Mouse (Mus musculus) brown adipose tissue, adult 24 weeks (tissue): ENCODE measurements around the gene Mphosph9. TPM values are rescaled to one million over a fixed set of nuclear protein-coding genes. Genes with fewer than 3 reads are reported as not detected.

ENCODE experiments used
- polyA plus RNA-seq: library from polyadenylated mRNA; stranded (reverse); fragments of >200 nt; gene quantifications from 2 replicates; pipeline ENCODE4 v1.2.4, GENCODE M21; 2012; ENCODE audit not compliant: missing spikeins, insufficient read depth, insufficient read length

Mphosph9 gene
- polyA plus RNA-seq, 1 experiment = 2.0 TPM

Other genes with a start within 250 kb of the Mphosph9 start
- 6.4 and 8.8 TPM in 2 replicates for gene Abcb9, start 232.2 kb downstream of the Mphosph9 start, polyA plus RNA-seq
- 20.5 and 23.1 TPM in 2 replicates for gene Ogfod2, start 215.7 kb downstream of the Mphosph9 start, polyA plus RNA-seq
- 55.2 and 72.4 TPM in 2 replicates for gene Arl6ip4, start 211.9 kb downstream of the Mphosph9 start, polyA plus RNA-seq
- 20.3 and 21.8 TPM in 2 replicates for gene Pitpnm2, start 78.2 kb downstream of the Mphosph9 start, polyA plus RNA-seq
- 17.1 and 19.3 TPM in 2 replicates for gene 2810006K23Rik, start 117 bp upstream of the Mphosph9 start, polyA plus RNA-seq
- 61.9 and 82.3 TPM in 2 replicates for gene Cdk2ap1, start 35.1 kb upstream of the Mphosph9 start, polyA plus RNA-seq
- gene Sbno1, start 98.0 kb upstream of the Mphosph9 start, polyA plus RNA-seq = 35.5 and 47.6 TPM in 2 replicates
- 63.9 and 139 TPM in 2 replicates for gene Kmt5a, start 112.0 kb upstream of the Mphosph9 start, polyA plus RNA-seq
- 10.8 and 15.6 TPM in 2 replicates for gene Rilpl2, start 150.4 kb upstream of the Mphosph9 start, polyA plus RNA-seq
- gene Snrnp35, start 155.2 kb upstream of the Mphosph9 start, polyA plus RNA-seq = 12.4 and 13.4 TPM in 2 replicates
- 4.9 and 8.7 TPM in 2 replicates for gene Rilpl1, start 203.4 kb upstream of the Mphosph9 start, polyA plus RNA-seq
- 330 and 403 TPM in 2 replicates for gene Tmed2, start 212.7 kb upstream of the Mphosph9 start, polyA plus RNA-seq
- 2.1 and 3.7 TPM in 2 replicates for gene Ddx55, start 224.9 kb upstream of the Mphosph9 start, polyA plus RNA-seq